Mouse (Mus musculus): ENCODE results near the gene Srp72.

GRCm38 (mm10) chr5:77001192-77001591 lies 26.7 kb downstream of the Srp72 start:
- no peak for TF ChIP-seq POLR2A (IDR thresholded peaks at IDR 0.05; ENCODE audit: low read depth, low read length)
- no peak for TF ChIP-seq CTCF (IDR thresholded peaks at IDR 0.05; ENCODE audit: extremely low read depth, insufficient read length, insufficient replicate concordance, low read depth, low read length)
